Mouse (Mus musculus) heart, postnatal 0 days (tissue): ENCODE data around the gene Olfr556. TPM values are rescaled to one million over a fixed set of nuclear protein-coding genes. Genes with fewer than 3 reads are reported as not detected.
A peak's percentile ranks its signal among the peaks of the same experiment; 100 is the strongest.

Experiments used
- ATAC-seq: fragments of 200-750 bp; cut with Nextera tagmentation; 2 replicates; pipeline ENCODE4 v1.8.0; 2017; ENCODE audit warnings: low read depth, moderate number of reproducible peaks, moderate library complexity; ENCODE audit not compliant: insufficient read depth
- DNase-seq: peaks from one replicate; pipeline ENCODE4 v3.0.0-alpha.2; 2016; ENCODE audit warnings: low spot score
- H3K27ac ChIP-seq: fragments of 300-500 bp; sonication (generic); 2 replicates; pipeline ENCODE4 v1.5.1; 2014; ENCODE audit warnings: low read depth, mild to moderate bottlenecking
- H3K27me3 ChIP-seq: fragments of 300-500 bp; sonication (generic); 2 replicates; pipeline ENCODE4 v1.6.1; 2014; ENCODE audit warnings: low read length, mixed read lengths; ENCODE audit not compliant: control insufficient read depth, insufficient read depth
- H3K36me3 ChIP-seq: fragments of 300-500 bp; sonication (generic); replicated peaks from 2 replicates; pipeline ENCODE4 v1.6.1; 2014; ENCODE audit warnings: low read length, mixed read lengths; ENCODE audit not compliant: control insufficient read depth, insufficient read depth
- H3K4me1 ChIP-seq: fragments of 300-500 bp; sonication (generic); 2 replicates; pipeline ENCODE4 v1.6.1; 2014; ENCODE audit warnings: antibody characterized with exemption; ENCODE audit not compliant: control insufficient read depth, insufficient read depth
- H3K4me2 ChIP-seq: fragments of 300-500 bp; sonication (generic); 2 replicates; pipeline ENCODE4 v1.6.1; 2014; ENCODE audit warnings: low read depth, mild to moderate bottlenecking, low read length, moderate library complexity
- H3K4me3 ChIP-seq: fragments of 300-500 bp; sonication (generic); 2 replicates; pipeline ENCODE4 v1.5.1; 2014; ENCODE audit warnings: low read depth, low read length
- H3K9ac ChIP-seq: fragments of 300-500 bp; sonication (generic); replicated peaks from 2 replicates; pipeline ENCODE4 v1.6.1; 2014; ENCODE audit warnings: low read depth, low read length, mixed read lengths
- H3K9me3 ChIP-seq: fragments of 300-500 bp; sonication (generic); replicated peaks from 2 replicates; pipeline ENCODE4 v1.6.1; 2016; ENCODE audit warnings: low read length; ENCODE audit not compliant: control insufficient read depth
- CTCF ChIP-seq: IDR thresholded peaks from 2 replicates; pipeline ENCODE4 v1.5.1; 2016; ENCODE audit warnings: antibody characterized with exemption, control low read depth, low read depth
- EP300 ChIP-seq: IDR thresholded peaks from 2 replicates; pipeline ENCODE4 v1.6.1; 2016; ENCODE audit warnings: antibody characterized with exemption, low read depth
- WGBS: fragments of 180-500 bp; shearing (Covaris S2); extraction: QIAGEN DNeasy Blood & Tissue Kit; methylation state at CpG from one replicate; pipeline ENCODE4 v1.1.7; 2014; 5-methylcytosine and 5-hydroxymethylcytosine counted together
- polyA plus RNA-seq: library from polyadenylated mRNA; unstranded; fragments of >200 nt; fragmentation: Nextera tagmentation; extraction: Ambion mirVana; gene quantifications from 2 replicates; pipeline ENCODE4 v1.2.1, GENCODE M21; 2015
- total RNA-seq: library from RNA; depleted of rRNA; stranded (reverse); fragments of >200 nt; gene quantifications from 2 replicates; pipeline ENCODE4 v1.2.3, GENCODE M21; 2014; ENCODE audit warnings: low replicate concordance

Olfr556 gene
- total and polyA plus RNA-seq, 2 experiments from 2014 or later = not detected

GRCm38 (mm10) chr7:102658523-102658922 lies 6.2 kb upstream of the Olfr556 start, which contains the start of gene Olfr555:
Olfr555 (plus strand) TSS chr7:102658823.
- Histone ChIP-seq H3K9me3 (no peaks in the 10 kb centered on the region), H3K27me3 (no peaks in the 10 kb centered on the region), H3K36me3 (no peaks in the 10 kb centered on the region), H3K4me1 (no peaks in the 10 kb centered on the region), H3K27ac (no peak within 1 kb of the TSS), H3K4me2 (no peak within 1 kb of the TSS), H3K9ac (no peak within 1 kb of the TSS), H3K4me3 (no peak within 1 kb of the TSS)
- ATAC-seq (no peak), DNase-seq (no peak)
- 56% methylated on average over 1 of the region's 1 CpGs for WGBS
- TF ChIP-seq EP300 = no peak
- no peak for TF ChIP-seq CTCF

GRCm38 (mm10) chr7:102665378-102665777 lies 679 bp downstream of the Olfr556 start:
- no peak overlapping the region for H3K9ac ChIP-seq
- no peak overlapping the region for H3K4me3 ChIP-seq
- 26% methylated on average over 2 of the region's 2 CpGs for WGBS
- no peaks in the 10 kb centered on the region for H3K4me1 ChIP-seq
- peak; percentile 42 for DNase-seq
- TF ChIP-seq CTCF = peak; percentile 54
- no peak for TF ChIP-seq EP300
- H3K36me3 ChIP-seq = no peaks in the 10 kb centered on the region
- H3K4me2 ChIP-seq = no peak overlapping the region
- H3K27me3 ChIP-seq = no peaks in the 10 kb centered on the region
- no peaks in the 10 kb centered on the region for H3K9me3 ChIP-seq
- H3K27ac ChIP-seq = no peak overlapping the region
- ATAC-seq = no peak

GRCm38 (mm10) chr7:102676225-102676624 lies 11.5 kb downstream of the Olfr556 start:
- H3K4me2 ChIP-seq = no peak overlapping the region
- no peaks in the 10 kb centered on the region for H3K27me3 ChIP-seq
- no peak for TF ChIP-seq CTCF
- no peak for TF ChIP-seq EP300
- peaks cover 10% of the 10 kb centered on the region; the same call in 1 of the 2 replicates for H3K36me3 ChIP-seq
- H3K9ac ChIP-seq = no peak overlapping the region
- H3K4me3 ChIP-seq = no peak overlapping the region
- no peak for ATAC-seq
- no peaks in the 10 kb centered on the region for H3K4me1 ChIP-seq
- no peaks in the 10 kb centered on the region for H3K9me3 ChIP-seq
- WGBS = 70% methylated on average over 2 of the region's 2 CpGs
- no peak for DNase-seq
- H3K27ac ChIP-seq = no peak overlapping the region

GRCm38 (mm10) chr7:102681916-102682315 lies 17.2 kb downstream of the Olfr556 start:
- Histone ChIP-seq H3K4me3 (no peak overlapping the region), H3K27me3 (no peaks in the 10 kb centered on the region), H3K4me1 (no peaks in the 10 kb centered on the region), H3K4me2 (no peak overlapping the region), H3K9me3 (no peaks in the 10 kb centered on the region), H3K36me3 (peaks cover 27% of the 10 kb centered on the region), H3K9ac (no peak overlapping the region), H3K27ac (no peak overlapping the region)
- DNase-seq (no peak), ATAC-seq (no peak; the same call in 1 of the 2 replicates)
- 74% methylated on average over 1 of the region's 1 CpGs for WGBS
- TF ChIP-seq EP300 = no peak
- no peak for TF ChIP-seq CTCF

- DNase-seq (peak; percentile 93), ATAC-seq (peak; percentile 100)
- Histone ChIP-seq H3K4me1 (peaks cover 4% of the 10 kb centered on the region; the same call in 1 of the 2 replicates), H3K36me3 (peaks cover 11% of the 10 kb centered on the region; the same call in 1 of the 2 replicates), H3K27me3 (no peaks in the 10 kb centered on the region), H3K4me2 (peak within 1 kb of the TSS; percentile 74), H3K4me3 (peak within 1 kb of the TSS; percentile 69), H3K27ac (peak within 1 kb of the TSS; percentile 83), H3K9me3 (no peaks in the 10 kb centered on the region), H3K9ac (peak within 1 kb of the TSS; percentile 70)
- no peak for TF ChIP-seq EP300
- no peak for TF ChIP-seq CTCF
- WGBS = under 1% methylated on average over 39 of the region's 40 CpGs
Measured at GRCm38 (mm10) chr7:102686944-102687501, 22.3 kb downstream of the Olfr556 start, which contains the start of gene Trim68. Trim68 (minus strand) TSS chr7:102687327.
